Mouse (Mus musculus): ENCODE data around the gene Arl5c. TPM values are rescaled to one million over a fixed set of nuclear protein-coding genes. Genes with fewer than 3 reads are reported as not detected.

Arl5c gene
- total RNA-seq, 2 experiments from 2014 or later: 1.4 to 1.7 TPM

GRCm38 (mm10) chr11:97945031-97945430 lies 51.0 kb downstream of the Arl5c start:
- no peak for TF ChIP-seq CTCF (conservative IDR thresholded peaks at IDR 0.05)
- Histone ChIP-seq H3K4me3 (no peak overlapping the region), H3K27ac (no peak overlapping the region)
- DNase-seq (ENCODE audit: low spot score in 2 of 2): peak in 1 of 2 experiments; percentile 35

GRCm38 (mm10) chr11:97943256-97943655 lies 52.7 kb downstream of the Arl5c start:
- no peak overlapping the region for H3K27ac ChIP-seq
- no peak overlapping the region for H3K4me3 ChIP-seq
- DNase-seq (ENCODE audit: low spot score in 2 of 2): no peak
- no peak for TF ChIP-seq CTCF (conservative IDR thresholded peaks at IDR 0.05)

DNA sequence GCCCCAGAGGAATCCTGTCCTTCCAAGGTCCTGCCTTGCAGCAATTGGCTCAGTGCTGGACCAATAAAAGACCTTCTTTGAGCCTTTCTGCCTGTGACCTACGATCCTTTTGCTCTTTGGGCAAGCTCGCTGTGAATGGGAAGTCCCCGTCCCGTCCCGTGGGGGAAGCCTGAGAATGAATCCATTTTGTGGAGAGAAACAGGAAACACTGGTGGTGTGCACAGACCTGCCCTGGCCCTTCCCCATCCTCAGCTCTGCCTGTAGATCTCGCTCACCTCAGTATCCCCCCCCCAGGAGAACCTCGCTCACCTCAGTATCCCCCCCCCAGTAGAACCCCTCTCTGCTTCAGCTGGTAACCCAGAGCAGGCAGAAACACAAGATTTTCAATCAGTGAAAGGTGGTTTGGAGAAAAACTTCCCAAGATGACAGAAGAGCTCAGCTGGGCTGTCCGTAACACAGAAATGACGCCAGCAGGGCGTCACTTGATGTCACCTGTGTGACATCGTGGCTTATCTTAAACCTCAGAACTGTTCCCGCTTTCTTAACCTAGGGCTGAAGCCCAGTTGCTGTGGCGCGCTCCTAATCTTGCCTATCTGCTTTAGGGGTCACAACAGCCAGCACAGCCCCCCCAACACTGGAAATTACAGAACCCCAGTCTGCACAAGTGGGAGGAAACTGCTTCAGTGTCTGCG lies 53.4 kb downstream of the Arl5c start:
- no peak overlapping the region for H3K4me3 ChIP-seq
- DNase-seq (ENCODE audit: low spot score in 2 of 2): no peak
- no peak overlapping the region for H3K27ac ChIP-seq
- TF ChIP-seq CTCF (conservative IDR thresholded peaks at IDR 0.05): no peak

Small RNAs within 50 kb of the gene (microRNA-seq; reads per million reads assigned to microRNA genes)
- gene Gm22461 (0 reads per million in 2 experiments), gene Gm27597 (0 reads per million in 2 experiments)

Other genes with a start within 250 kb of the Arl5c start
- 10 to 100 TPM; 20.1 to 20.6 TPM for gene Cwc25, start 229.6 kb downstream of the Arl5c start, total RNA-seq (2021)
- 1 to 10 TPM; 1.3 to 2.4 TPM for gene 1700001P01Rik, start 220.3 kb downstream of the Arl5c start, total RNA-seq (2021)
- 100 to 1,000 TPM; 361 to 374 TPM for gene Rpl23, start 213.7 kb downstream of the Arl5c start, total RNA-seq (2021)
- gene Lasp1, start 197.2 kb downstream of the Arl5c start, total RNA-seq (2021): 10 to 100 TPM; 88.1 to 91.4 TPM
- gene B230217C12Rik, start 155.4 kb downstream of the Arl5c start, total RNA-seq (2021): 10 to 100 TPM; 67.8 to 72.6 TPM
- 1 to 10 TPM; 1.2 to 1.8 TPM for gene Fbxo47, start 112.0 kb downstream of the Arl5c start, total RNA-seq (2021)
- 10 to 100 TPM in 1 of 2 experiments, 1 to 10 TPM in 1; 9.0 to 10.3 TPM for gene Plxdc1, start 9.7 kb downstream of the Arl5c start, total RNA-seq (2021)
- 100 to 1,000 TPM; 139 to 142 TPM for gene Cacnb1, start 26.9 kb upstream of the Arl5c start, total RNA-seq (2021)
- 100 to 1,000 TPM; 615 to 621 TPM for gene Rpl19, start 30.5 kb upstream of the Arl5c start, total RNA-seq (2021)
- gene Stac2, start 57.3 kb upstream of the Arl5c start, total RNA-seq (2021): 10 to 100 TPM; 50.2 to 50.8 TPM
- 10 to 100 TPM; 33.7 to 34.2 TPM for gene Fbxl20, start 154.2 kb upstream of the Arl5c start, total RNA-seq (2021)
- gene Med1, start 197.1 kb upstream of the Arl5c start, total RNA-seq (2021): 10 to 100 TPM; 53.4 to 54.5 TPM
- 10 to 100 TPM; 40.9 to 47.0 TPM for gene Cdk12, start 206.9 kb upstream of the Arl5c start, total RNA-seq (2021)

All from layer of hippocampus, adult 2 months (tissue).